Mouse (Mus musculus) stomach, postnatal 0 days (tissue): ENCODE results near the gene Ormdl3.

Experiments used
- CTCF ChIP-seq: IDR thresholded peaks from 2 replicates; pipeline ENCODE4 v1.5.1; 2016; ENCODE audit warnings: antibody characterized with exemption, low read depth, mild to moderate bottlenecking, moderate library complexity
- EP300 ChIP-seq: optimal IDR thresholded peaks from 2 replicates; pipeline ENCODE3; 2016; ENCODE audit warnings: antibody characterized with exemption

DNA sequence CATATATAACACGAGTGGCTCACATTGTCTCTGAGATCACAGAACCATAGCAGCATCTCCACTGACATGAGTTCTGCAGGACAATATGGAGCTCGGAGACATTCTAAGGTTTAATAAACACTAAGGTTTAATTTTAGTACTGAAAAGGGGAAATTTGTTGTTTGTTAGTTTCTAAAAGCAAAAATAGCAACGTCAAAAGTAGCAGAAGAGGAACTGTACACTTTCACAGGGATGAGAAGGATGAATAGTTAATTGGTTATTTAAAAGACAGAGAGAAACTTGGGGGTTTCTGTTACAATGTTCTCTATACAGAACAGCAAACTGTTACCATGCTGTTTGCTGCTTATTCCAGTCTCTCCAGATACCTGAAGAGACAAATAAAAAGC lies 39.9 kb downstream of the Ormdl3 start:
- no peak for TF ChIP-seq CTCF
- TF ChIP-seq EP300: no peak
